Mouse (Mus musculus): ENCODE data around the gene Gm13275.
"Not testable (repeated sequence)": the region's sequence is repeated elsewhere in the genome, so short reads cannot be mapped to it uniquely, and the experiment has no call there.

- TF ChIP-seq POLR2A, CTCF (IDR thresholded peaks at IDR 0.05; ENCODE audit: extremely low read depth, insufficient read depth, low read length): not testable (repeated sequence)
Observed at GRCm38 (mm10) chr4:88761776-88762175, 32.5 kb upstream of the Gm13275 start.
